Mouse (Mus musculus) CH12.LX (cell line): ENCODE results near the gene Il6ra.

Source experiments
- CTCF ChIP-seq, 2 experiments: IDR thresholded peaks in 1 of 2; conservative IDR thresholded peaks in 1 of 2; 2 replicates each; pipeline ENCODE4 v1.5.1; 2011 to 2012; ENCODE audit warnings: low read depth in 2 of 2, low read length in 2 of 2, improper control_type of control experiment in 1 of 2, inconsistent platforms in 1 of 2, mild to moderate bottlenecking in 1 of 2, moderate library complexity in 1 of 2
- E2F4 ChIP-seq: IDR thresholded peaks from 2 replicates; pipeline ENCODE4 v1.6.1; 2011; ENCODE audit warnings: low read depth, low read length, improper control_type of control experiment; ENCODE audit not compliant: insufficient replicate concordance
- EP300 ChIP-seq: IDR thresholded peaks from 2 replicates; pipeline ENCODE4 v1.6.1; 2011; ENCODE audit warnings: low read length, improper control_type of control experiment
- ETS1 ChIP-seq: conservative IDR thresholded peaks from 2 replicates; pipeline ENCODE4 v1.6.1; 2012; ENCODE audit warnings: low read depth, mild to moderate bottlenecking, inconsistent platforms, low read length, improper control_type of control experiment, moderate library complexity
- MAFK ChIP-seq: IDR thresholded peaks from 2 replicates; pipeline ENCODE4 v1.6.1; 2011; ENCODE audit warnings: low read length, improper control_type of control experiment; ENCODE audit not compliant: insufficient replicate concordance
- PAX5 ChIP-seq: IDR thresholded peaks from 2 replicates; pipeline ENCODE4 v1.6.1; 2012; ENCODE audit warnings: low read length, inconsistent platforms, mixed read lengths
- POLR2A ChIP-seq: IDR thresholded peaks from 2 replicates; pipeline ENCODE4 v1.6.1; 2011; ENCODE audit warnings: low read depth, mild to moderate bottlenecking, improper control_type of control experiment, low read length
- RAD21 ChIP-seq: IDR thresholded peaks from 2 replicates; pipeline ENCODE4 v1.6.1; 2011; ENCODE audit warnings: low read depth, mild to moderate bottlenecking, low read length, improper control_type of control experiment, moderate library complexity
- TBP ChIP-seq: conservative IDR thresholded peaks from 2 replicates; pipeline ENCODE4 v1.6.1; 2011; ENCODE audit warnings: low read depth, low read length, improper control_type of control experiment
- UBTF ChIP-seq: IDR thresholded peaks from 2 replicates; pipeline ENCODE4 v1.6.1; 2012; ENCODE audit warnings: low read depth, mild to moderate bottlenecking, inconsistent platforms, low read length, improper control_type of control experiment, moderate library complexity
- USF1 ChIP-seq: IDR thresholded peaks from 2 replicates; pipeline ENCODE4 v1.6.1; 2014; ENCODE audit warnings: low read depth, mild to moderate bottlenecking, inconsistent platforms, low read length, improper control_type of control experiment

GRCm38 (mm10) chr3:89872209-89872608, 40.8 kb downstream of the Il6ra start:
- TF ChIP-seq CTCF (conservative IDR thresholded peaks at IDR 0.05 in 1 of 2, IDR thresholded peaks at IDR 0.05 in 1 of 2; ENCODE audit: low read depth in 2 of 2, low read length in 2 of 2) (no peak), TBP (no peak), USF1 (no peak), UBTF (no peak), RAD21 (no peak), EP300 (no peak), ETS1 (no peak), MAFK (no peak), POLR2A (no peak), PAX5 (no peak), E2F4 (no peak)
